Mouse (Mus musculus) myocyte (in vitro differentiated cells): Measurements from ENCODE around the gene Zmynd12.

Experiments
- E2F4 ChIP-seq: IDR thresholded peaks from one replicate; pipeline ENCODE4 v1.6.1; 2011; ENCODE audit warnings: mild to moderate bottlenecking, control low read depth, moderate library complexity; ENCODE audit not compliant: insufficient read depth
- MAX ChIP-seq: IDR thresholded peaks from one replicate; pipeline ENCODE4 v1.6.1; 2011; ENCODE audit warnings: low read depth, mild to moderate bottlenecking, control low read depth
- MYOD1 ChIP-seq, 3 experiments: IDR thresholded peaks; one replicate each; pipeline ENCODE4 v1.6.1; 2011; ENCODE audit warnings: control low read depth in 2 of 3, low read depth in 2 of 3, mild to moderate bottlenecking in 2 of 3, moderate library complexity in 1 of 3; ENCODE audit not compliant: insufficient read length in 2 of 3, control insufficient read depth in 1 of 3
- POLR2A ChIP-seq: IDR thresholded peaks from one replicate; pipeline ENCODE4 v1.6.1; 2011; ENCODE audit warnings: low read depth, mild to moderate bottlenecking, control low read depth, moderate library complexity; ENCODE audit not compliant: insufficient read length

DNA sequence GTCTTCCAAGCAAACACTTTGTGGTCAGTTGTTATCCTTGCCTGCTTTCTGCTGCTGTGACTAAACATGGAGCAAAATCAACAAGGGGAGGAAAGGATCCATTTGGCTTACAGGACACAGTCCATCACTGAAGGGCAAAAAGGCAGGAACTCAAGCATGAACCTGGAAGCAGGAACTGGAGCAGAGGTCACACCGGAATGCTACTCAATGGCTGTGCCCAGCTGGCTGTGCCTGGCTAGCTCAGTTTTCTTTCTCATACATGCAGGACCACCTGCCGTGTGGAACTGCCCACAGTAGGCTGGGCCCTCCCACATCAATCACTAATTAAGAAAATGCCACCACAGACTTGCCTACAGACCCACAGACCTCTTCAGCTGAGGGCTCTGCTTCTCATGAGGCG is 33.4 kb upstream of the Zmynd12 start:
- TF ChIP-seq POLR2A (no peak), MAX (no peak), E2F4 (no peak), MYOD1 (IDR thresholded peaks at IDR 0.05; ENCODE audit: control insufficient read depth in 1 of 3, insufficient read length in 2 of 3, low read depth in 2 of 3) (no peak)
